Mouse (Mus musculus) thymus, postnatal 25 days (tissue): ENCODE data around the gene Fstl3.

Experiments
- DNase-seq: peaks from one replicate; pipeline ENCODE4 v3.0.0; 2022

Fstl3 gene

GRCm38 (mm10) chr10:79815671-79816494 lies 38.8 kb downstream of the Fstl3 start:
- DNase-seq, result no peak

GRCm38 (mm10) chr10:79817111-79817510 lies 40.0 kb downstream of the Fstl3 start:
- DNase-seq, result no peak

- DNase-seq, result no peak
These were observed 41.2 kb downstream of the Fstl3 start for GRCm38 (mm10) chr10:79818225-79818624.

- DNase-seq, result no peak
These were observed 42.5 kb downstream of the Fstl3 start for GRCm38 (mm10) chr10:79819606-79820005.

GRCm38 (mm10) chr10:79820277-79820676 lies 43.2 kb downstream of the Fstl3 start:
- no peak for DNase-seq

GRCm38 (mm10) chr10:79820782-79821181 lies 43.7 kb downstream of the Fstl3 start, which contains the start of gene Misp:
TSS of gene Misp (plus strand) at chr10:79820989.
- DNase-seq, result no peak

- DNase-seq, result no peak
These were observed 44.7 kb downstream of the Fstl3 start for GRCm38 (mm10) chr10:79821731-79822130.

- DNase-seq, result no peak
These were observed 45.3 kb downstream of the Fstl3 start for GRCm38 (mm10) chr10:79822372-79822771.

GRCm38 (mm10) chr10:79823011-79823410 lies 45.9 kb downstream of the Fstl3 start:
- DNase-seq, result no peak

- DNase-seq, result no peak
These were observed 47.3 kb downstream of the Fstl3 start for GRCm38 (mm10) chr10:79824413-79824812.

- no peak for DNase-seq
These were observed 54.5 kb downstream of the Fstl3 start for GRCm38 (mm10) chr10:79831583-79831982.
